Mouse (Mus musculus) heart, postnatal 10 days (tissue): ENCODE results near the gene Ercc1. TPM values are rescaled to one million over a fixed set of nuclear protein-coding genes. Genes with fewer than 3 reads are reported as not detected.

Experiments used
- DNase-seq, 2 experiments: peaks; one replicate each; pipeline ENCODE4 v3.0.0; 2021
- intact Hi-C: fragments of 180-260 bp; cut with DNase I; formaldehyde crosslinking; loops from one replicate; pipeline ENCODE4 v1.15.1; 2025
- total RNA-seq, 2 experiments: library from RNA; stranded (reverse); gene quantifications; 2 replicates each; pipeline ENCODE4 v1.2.3; 2021

Gene Ercc1
- total RNA-seq, 2 experiments from 2014 or later: 40.1 to 43.2 TPM

GRCm38 (mm10) chr7:19332709-19333352, 11.7 kb upstream of the Ercc1 start:
- DNase-seq: peak; percentile 90 to 92
- intact Hi-C loops: no loop called here

DNA sequence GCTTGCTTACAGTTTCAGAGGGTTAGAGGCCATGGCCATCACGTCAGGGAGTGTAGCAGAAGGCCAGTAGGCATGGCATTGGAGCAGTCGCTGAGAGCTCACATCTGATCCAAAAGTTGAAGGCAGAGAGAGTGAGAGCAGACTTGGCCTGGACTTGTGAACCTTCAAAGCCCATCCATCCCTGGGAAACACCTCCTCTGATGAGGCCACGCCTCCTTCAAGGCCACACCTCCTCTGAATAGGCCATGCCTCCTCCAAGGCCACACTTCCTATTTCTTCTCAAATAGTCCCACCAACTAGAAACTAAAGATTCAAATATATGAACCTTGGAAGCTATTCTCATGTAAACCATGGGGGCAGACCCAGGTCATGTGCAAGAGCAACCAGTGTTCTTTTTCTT, 9.0 kb upstream of the Ercc1 start:
- intact Hi-C loops: no loop called here
- no peak for DNase-seq

GRCm38 (mm10) chr7:19337122-19337521, 7.5 kb upstream of the Ercc1 start:
- DNase-seq: no peak
- intact Hi-C loops: no loop called here

DNA sequence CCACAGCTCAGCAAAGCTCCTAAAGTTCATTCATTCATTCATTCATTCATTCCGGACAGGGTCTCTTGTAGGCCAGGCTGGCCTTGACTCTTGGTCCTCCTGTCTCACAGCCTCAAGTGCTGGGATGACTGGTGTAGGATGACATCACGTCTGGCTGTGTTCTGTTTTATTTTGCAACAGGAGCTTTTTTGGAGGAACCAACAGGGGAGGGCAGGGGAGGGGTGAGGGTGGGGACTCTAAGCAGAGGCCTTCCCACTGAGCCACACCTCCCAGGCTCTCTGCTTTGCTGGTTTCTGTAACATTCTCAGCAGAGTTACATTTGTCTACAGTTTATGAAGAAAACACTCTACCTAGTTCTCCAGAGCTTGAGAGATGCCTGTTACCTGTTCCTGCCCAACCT, 6.5 kb upstream of the Ercc1 start:
- DNase-seq: no peak
- intact Hi-C loops: no loop called here

- intact Hi-C loops: no loop called here
- DNase-seq: no peak
Measured at GRCm38 (mm10) chr7:19338596-19338995, 6.0 kb upstream of the Ercc1 start.

DNA sequence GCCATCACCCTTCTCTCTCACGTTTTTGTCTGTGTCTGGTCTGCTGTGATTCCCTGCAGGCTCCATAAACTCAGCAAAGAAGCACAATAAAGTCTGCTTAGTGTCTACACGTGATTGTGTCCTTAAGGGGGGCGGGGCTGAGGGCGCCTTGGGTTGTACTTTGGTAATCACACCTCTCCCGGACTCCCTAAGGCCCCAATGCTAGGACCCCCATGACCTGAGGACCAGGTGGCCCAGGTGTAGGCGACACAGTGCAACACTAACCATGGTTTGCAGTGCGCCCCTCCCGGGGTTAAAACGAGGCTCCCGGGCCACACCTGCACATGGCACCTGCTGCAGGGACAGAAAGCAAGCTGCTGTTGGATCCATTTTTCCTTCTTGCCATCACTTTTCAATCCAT, 3.3 kb upstream of the Ercc1 start:
- no peak for DNase-seq
- intact Hi-C loops: loop anchor here (5.0 kb wide), 2 partner anchors 104 to 164 kb away; partner anchors contain the start of gene Eml2

DNA sequence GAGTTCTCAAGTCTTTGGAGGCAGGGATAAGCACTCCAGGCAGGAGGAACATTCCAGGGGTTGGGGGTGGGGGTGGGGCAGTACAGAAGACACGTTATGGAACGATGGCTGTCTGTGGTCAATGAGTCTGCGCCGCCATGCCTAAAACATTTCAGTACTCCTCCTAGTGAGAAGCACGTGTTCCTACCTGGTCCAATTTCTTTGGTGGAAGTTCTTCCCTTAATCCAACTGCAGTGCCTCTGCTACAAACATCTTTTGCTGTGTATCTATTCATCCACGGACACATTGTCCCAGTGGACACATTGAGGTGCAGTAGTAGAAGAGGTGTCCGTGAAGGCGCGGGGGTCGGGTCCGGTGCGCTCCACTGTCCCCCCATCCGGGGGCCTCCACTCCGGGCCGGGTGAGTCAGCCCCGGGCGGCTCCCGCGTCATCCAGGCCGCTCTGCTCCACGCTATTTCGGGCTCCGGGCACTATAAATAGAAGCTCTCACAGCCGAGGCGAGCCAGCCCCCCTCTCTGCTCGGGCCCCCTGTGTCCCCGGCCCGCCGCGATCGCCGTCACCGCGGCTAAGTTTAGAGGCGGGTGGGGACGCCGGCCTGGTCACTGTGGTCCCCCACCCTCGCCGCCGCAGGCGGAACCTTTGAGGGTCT, 2.7 kb upstream of the Ercc1 start:
- intact Hi-C loops: loop anchor here (2.0 to 5.0 kb wide), 3 partner anchors 13 to 165 kb away; partner anchors contain the start of gene Eml2
- peak; percentile 82 to 89 for DNase-seq

GRCm38 (mm10) chr7:19342481-19343027, 2.0 kb upstream of the Ercc1 start:
- peak; percentile 90 to 95 for DNase-seq
- intact Hi-C loops: loop anchor here (1.0 to 5.0 kb wide), 4 partner anchors 14 to 165 kb away; partner anchors contain the start of gene Eml2

- intact Hi-C loops: loop anchor here (1.0 to 5.0 kb wide), 4 partner anchors 15 to 166 kb away; partner anchors contain the start of gene Eml2
- peak; percentile 82 to 88 for DNase-seq
Measured at GRCm38 (mm10) chr7:19343210-19343808, 1.3 kb upstream of the Ercc1 start.

- intact Hi-C loops: loop anchor here (5.0 kb wide), 2 partner anchors 108 to 168 kb away; partner anchors contain the start of gene Eml2
- DNase-seq: peak; percentile 94 to 95
Measured at GRCm38 (mm10) chr7:19344938-19345471, 427 bp downstream of the Ercc1 start.

GRCm38 (mm10) chr7:19349188-19349915, 4.8 kb downstream of the Ercc1 start:
- intact Hi-C loops: no loop called here

GRCm38 (mm10) chr7:19350221-19350620, 5.6 kb downstream of the Ercc1 start:
- no peak for DNase-seq
- intact Hi-C loops: no loop called here

More at GRCm38 (mm10) chr7:19349188-19349915, 4.8 kb downstream of the Ercc1 start:
- DNase-seq: no peak

DNA sequence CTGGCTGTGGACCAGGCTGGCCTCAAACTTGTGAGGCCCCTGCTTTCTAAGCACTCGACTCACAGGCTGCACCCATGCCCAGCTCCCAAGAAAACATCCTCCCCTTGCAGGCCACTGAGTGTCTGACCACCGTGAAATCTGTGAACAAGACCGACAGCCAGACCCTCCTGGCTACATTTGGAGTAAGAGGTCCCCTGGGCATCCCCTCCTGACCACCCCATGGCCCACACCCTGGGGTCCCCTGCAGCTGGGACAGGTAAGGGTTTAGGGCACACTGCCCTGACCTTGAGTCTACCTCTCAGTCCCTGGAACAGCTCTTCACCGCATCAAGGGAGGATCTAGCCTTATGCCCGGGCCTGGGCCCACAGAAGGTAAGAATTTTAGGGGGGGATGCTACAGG, 10.4 kb downstream of the Ercc1 start:
- no peak for DNase-seq
- intact Hi-C loops: no loop called here

- intact Hi-C loops: no loop called here
- DNase-seq: no peak
Measured at GRCm38 (mm10) chr7:19356311-19356710, 11.7 kb downstream of the Ercc1 start.

DNA sequence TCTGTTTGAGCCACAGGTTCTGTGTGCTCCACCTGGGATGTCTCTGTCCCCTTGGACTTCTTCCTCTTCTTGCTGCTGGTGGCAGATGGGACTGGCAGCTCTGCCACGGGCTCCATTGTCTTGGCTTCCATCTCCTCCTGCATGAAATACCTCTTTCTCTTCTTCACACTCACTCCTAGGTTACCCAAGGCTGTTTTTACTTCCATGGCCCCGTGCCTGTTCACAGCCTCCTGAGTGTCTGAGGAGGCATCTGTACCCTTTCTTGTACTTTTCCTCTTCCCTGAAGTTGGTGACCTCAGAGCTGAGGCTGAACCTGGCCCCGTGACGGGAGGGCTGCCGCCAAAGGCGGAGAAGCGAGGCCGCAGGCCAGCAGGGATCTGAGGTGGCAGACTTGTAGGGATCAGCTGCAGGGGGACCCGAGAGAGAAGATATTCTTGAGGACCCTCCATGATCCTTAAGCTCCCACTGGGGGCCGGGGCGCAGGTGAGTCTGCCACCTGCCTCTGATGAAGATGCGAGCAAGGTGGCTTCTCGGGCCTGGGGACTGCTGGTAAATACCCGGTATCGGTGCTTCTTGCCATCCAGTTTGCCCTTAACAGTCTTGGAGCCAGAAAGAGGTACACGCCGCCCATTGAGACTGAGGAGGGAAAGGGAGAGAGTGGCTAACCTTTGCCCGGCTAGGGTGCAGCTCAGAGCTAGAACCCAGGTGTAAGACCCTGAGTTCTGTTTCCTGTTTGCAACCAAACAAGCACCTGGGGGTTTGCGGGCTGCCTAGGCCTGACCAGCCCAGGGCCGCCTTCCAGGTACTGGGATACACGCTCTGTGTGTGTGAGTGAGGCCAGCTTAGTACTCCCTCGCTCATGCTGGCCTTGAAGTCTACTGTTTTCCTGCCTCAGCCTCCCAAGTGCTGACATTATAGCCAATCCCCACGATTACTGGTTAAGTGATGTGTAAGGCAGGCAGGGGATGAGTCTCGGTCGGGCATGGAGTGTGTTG, 13.1 kb downstream of the Ercc1 start:
- intact Hi-C loops: no loop called here
- no peak for DNase-seq

DNA sequence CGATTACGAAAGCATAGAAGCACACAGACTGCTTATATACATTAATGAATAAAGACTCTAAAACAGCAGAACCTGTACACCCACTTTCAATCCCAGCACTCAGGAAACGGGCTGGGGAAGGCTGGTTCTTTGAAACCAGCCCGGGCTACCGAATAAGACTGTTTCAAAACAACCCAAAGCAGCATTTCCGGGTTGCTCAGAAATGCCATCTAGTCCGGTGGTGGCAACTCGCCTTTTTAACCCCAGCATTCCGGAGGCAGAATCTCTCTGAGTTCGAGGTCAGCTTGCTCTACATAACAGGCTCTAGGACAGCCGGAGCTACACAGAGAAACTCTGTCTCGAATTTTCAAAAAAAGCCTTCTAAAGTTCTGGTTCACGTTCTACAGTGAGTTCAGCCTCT, 14.1 kb downstream of the Ercc1 start:
- no peak for DNase-seq
- intact Hi-C loops: no loop called here

- intact Hi-C loops: no loop called here
- peak; percentile 92 for DNase-seq
Measured at GRCm38 (mm10) chr7:19359299-19359891, 14.8 kb downstream of the Ercc1 start, which contains the start of the genes Cd3eap and Ppp1r13l. Gene Cd3eap, minus strand, starts transcription at chr7:19359483. Gene Ppp1r13l, plus strand, starts transcription at chr7:19359749.

- peak; percentile 85 to 86 for DNase-seq
- intact Hi-C loops: no loop called here
Measured at GRCm38 (mm10) chr7:19359892-19360641, 15.5 kb downstream of the Ercc1 start.
